Mouse (Mus musculus) 416B (cell line): ENCODE results near the gene Ldlr.
"Not testable (repeated sequence)": the region's sequence is repeated elsewhere in the genome, so short reads cannot be mapped to it uniquely, and the experiment has no call there.

Experiments used
- DNase-seq: peaks from one replicate; pipeline ENCODE4 v3.0.0; 2011; ENCODE audit warnings: low read depth

Ldlr gene

DNA sequence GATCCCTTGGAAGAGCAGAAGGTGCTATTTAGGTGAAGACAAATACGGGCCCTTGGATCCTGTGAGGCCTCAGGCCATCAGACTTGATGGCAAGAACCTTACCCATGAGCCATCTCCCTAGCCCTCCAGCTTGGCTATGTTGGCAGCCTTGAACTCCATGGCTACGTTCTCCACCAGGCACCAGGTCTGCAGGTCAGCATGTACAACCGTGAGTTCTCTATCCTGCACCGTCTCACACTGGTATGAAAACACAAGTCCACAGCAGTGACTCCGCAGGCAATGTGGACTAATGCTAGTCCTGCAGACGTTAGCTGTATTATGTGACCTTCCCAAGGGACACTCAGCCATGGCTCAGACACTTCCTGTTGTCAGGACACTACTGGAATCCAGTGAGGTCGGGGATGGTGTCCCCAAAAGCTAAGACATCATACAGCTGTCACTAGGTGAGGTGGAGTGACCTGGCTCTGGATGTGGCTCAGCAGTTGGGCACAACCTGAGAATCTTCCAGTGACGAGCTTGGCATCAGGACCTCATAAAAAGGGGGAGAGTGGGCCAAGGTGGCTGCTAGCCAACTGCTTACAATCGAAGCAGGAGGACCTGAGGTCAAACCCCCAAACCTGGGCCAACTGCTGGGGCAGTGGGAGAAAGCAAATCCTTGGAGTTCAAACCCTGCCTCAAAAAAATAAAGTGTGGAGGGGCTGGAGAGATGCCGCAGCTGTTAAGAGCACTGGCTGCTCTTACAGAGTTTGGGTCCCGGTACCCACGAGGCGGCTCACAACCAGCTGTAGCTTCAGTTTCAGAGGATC is 31.4 kb downstream of the Ldlr start:
- DNase-seq, result no peak

DNA sequence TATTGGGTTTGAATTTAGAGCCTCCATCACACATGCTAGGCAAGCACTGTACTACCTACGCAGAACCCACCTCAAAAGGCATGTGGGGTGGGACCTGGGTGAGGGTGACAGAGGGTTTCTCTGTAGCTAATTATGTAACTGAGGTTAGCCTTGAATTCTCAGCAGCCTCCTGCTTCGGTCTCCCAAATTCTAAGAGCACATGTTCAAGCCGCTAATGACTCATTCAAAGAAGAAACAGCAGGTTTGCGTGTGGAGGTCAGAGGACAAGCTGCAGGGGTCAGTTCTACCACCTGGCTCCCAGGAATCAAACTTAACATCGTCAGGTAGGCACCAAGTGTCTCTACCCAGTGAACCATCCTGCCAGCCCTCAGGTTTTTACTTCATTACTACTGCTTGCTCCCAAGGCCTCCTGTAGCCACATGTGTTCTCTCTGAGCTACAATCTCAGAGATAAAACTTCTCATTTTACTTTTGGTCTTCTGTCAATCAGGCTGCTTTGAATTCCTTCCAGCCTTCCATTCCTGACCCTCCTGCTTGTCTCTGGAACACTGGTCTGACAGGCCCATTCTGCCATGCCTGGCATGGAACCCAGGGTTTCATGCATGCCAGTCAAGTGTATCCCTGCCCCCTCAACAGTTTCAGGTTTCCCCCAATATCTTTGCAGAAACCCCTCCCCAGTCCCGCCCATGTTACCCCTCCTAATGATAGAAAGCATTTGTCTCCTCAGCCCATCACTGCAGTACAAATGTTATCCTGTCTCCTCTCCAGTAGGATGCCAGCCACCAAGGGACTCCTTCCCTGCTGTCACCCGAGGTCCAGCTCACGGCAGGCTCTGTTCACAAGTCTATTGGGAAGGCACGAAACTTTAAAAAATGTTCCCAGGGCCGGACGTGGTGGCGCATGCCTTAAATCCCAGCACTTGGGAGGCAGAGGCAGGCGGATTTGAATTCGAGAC is 35.6 kb downstream of the Ldlr start:
- no peak for DNase-seq

DNA sequence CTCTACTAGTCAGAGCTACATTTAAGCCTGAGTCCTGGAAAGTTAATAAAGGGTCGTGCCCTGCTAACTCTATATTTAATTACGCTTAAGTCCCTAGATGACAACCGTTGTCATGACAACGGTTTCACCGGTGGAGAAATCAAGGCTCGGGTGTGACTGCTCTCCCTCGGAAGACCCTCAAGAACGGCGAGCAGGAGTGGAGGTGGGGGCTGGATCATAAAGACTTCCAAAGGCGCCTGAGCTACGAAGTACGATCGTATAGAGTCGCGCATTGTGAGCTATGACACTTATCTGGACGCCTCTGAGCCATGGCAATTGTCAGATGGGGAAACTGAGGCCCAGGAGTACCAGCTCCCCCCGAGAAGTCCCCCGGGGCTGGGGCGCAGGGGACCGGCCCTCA is 36.4 kb downstream of the Ldlr start:
- DNase-seq, result no peak

- peak; percentile 99 for DNase-seq
These were observed 37.1 kb downstream of the Ldlr start, which contains the start of gene Spc24 for GRCm38 (mm10) chr9:21760155-21761088. TSS of gene Spc24 (minus strand) at chr9:21760303.

DNA sequence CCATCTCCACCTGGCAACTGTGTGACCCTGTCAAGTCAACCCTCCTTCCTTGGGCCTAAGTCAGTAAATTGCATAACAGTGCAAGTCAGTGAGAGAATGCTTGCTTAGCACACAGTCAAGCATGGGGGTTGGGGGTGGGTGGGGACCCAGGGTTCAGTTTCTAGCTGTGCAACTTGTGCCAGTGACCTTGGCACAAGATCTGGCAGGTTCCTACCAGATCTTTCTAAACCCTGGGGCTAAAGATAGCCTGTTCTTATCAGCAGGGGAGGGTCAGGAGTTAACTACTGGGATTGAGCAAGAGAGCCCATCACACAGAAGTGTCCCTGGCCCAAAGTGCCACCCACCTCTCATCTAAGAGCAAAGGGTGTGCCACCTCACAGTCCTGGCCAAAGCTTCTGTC is 38.9 kb downstream of the Ldlr start:
- peak; percentile 73 for DNase-seq

- peak; percentile 61 for DNase-seq
These were observed 41.1 kb downstream of the Ldlr start for GRCm38 (mm10) chr9:21764084-21764999.

DNA sequence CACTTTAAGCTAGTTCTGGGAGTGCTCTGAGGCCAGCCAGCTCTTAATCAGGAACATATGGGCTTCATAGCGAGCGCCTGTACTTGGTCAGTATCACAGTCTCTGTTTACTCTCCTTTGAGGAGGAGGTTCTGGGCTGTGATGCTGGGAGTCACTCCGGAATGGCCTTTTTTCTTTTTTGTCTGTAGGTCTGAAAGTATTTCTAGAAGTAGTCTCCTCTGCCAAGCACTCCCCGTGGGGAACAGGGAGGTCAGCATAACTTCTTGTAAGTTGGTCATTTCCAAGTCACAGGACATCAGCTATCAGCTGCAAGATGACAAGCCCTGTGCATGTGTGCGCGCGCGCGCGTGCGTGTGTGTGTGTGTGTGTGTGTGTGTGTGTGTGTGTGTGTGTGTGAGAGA is 44.6 kb downstream of the Ldlr start:
- no peak for DNase-seq

- DNase-seq, result no peak
These were observed 45.5 kb downstream of the Ldlr start for GRCm38 (mm10) chr9:21768511-21769411.

GRCm38 (mm10) chr9:21769558-21770183 is 46.4 kb downstream of the Ldlr start:
- DNase-seq, result no peak

- not testable (repeated sequence) for DNase-seq
These were observed 50.1 kb downstream of the Ldlr start for GRCm38 (mm10) chr9:21773396-21773795.

- no peak for DNase-seq
These were observed 51.1 kb downstream of the Ldlr start for GRCm38 (mm10) chr9:21774353-21774752.

DNA sequence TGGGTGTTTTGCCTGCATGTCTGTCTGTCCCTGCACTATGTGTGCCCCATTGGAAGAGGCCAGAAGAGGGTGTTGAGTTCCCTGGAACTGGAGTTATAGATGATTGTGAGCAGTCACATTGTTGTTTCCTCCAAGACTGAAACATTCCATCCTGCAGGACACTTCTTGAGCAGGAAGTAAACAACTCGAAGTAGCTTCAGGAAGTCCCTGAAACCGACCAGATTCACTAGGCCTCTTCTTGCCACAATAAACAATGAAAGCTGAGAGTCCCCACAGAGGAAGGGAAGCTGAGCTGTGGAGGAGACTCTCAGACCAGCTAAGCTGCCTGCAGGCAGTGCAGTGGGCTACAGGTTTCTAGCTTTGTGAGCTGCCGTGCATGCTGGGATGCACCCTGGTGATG is 54.4 kb downstream of the Ldlr start:
- no peak for DNase-seq

GRCm38 (mm10) chr9:21781657-21782468 is 58.6 kb downstream of the Ldlr start:
- no peak for DNase-seq

GRCm38 (mm10) chr9:21784517-21785307 is 61.4 kb downstream of the Ldlr start:
- no peak for DNase-seq

DNA sequence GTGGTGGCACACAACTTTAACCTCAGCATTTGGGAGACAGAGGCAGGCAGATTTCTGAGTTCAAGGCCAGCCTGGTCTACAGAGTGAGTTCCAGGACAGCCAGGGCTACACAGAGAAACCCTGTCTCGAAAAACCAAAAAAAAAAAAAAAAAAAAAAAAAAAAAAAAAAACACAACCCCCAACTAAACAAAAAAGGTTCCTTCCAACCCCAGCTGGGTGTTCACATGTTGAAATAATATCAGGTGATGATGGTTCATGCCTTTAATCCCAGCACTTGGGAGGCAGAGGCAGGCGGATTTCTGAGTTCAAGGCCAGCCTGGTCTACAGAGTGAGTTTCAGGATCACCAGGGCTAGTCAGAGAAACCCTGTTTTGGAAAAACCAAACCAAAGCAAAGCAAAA is 63.0 kb downstream of the Ldlr start:
- DNase-seq, result not testable (repeated sequence)

GRCm38 (mm10) chr9:21786906-21787305 is 63.6 kb downstream of the Ldlr start:
- peak; percentile 60 for DNase-seq

- DNase-seq, result no peak
These were observed 64.4 kb downstream of the Ldlr start for GRCm38 (mm10) chr9:21787654-21788053.
